Mouse (Mus musculus) ES-Bruce4 (cell line): ENCODE results near the gene Gm8677.
"Not testable (repeated sequence)": the region's sequence is repeated elsewhere in the genome, so short reads cannot be mapped to it uniquely, and the experiment has no call there.

Experiments used
- CTCF ChIP-seq: IDR thresholded peaks from one replicate; pipeline ENCODE4 v1.8.1; 2011; ENCODE audit warnings: low read depth, low read length
- EP300 ChIP-seq: IDR thresholded peaks from 2 replicates; pipeline ENCODE4 v1.6.1; 2011; ENCODE audit warnings: low read depth, low read length; ENCODE audit not compliant: insufficient read depth
- POLR2A ChIP-seq: IDR thresholded peaks from one replicate; pipeline ENCODE4 v1.8.1; 2011; ENCODE audit warnings: low read length; ENCODE audit not compliant: insufficient read depth

DNA sequence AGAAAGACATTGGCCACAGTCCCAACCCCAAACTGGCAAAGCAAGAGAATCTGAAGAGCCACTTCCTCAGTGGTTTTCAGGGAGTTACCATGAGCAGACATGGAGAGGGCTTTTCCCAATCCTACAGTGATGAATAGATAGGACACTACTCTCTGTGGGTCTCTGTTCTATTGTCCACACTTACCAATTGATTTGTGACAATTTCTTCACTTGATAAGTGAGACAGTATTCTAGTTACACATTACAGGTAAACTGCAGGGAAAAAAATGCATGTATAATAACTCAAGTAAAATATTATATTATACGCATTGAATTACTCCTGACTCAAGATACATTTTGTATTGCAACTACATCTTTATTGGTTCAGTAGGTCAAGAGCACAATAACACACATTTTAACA lies at the start of gene Gm8677:
- not testable (repeated sequence) for TF ChIP-seq CTCF, POLR2A, EP300
